Mouse (Mus musculus): ENCODE measurements around the gene Htra3. TPM values are rescaled to one million over a fixed set of nuclear protein-coding genes. Genes with fewer than 3 reads are reported as not detected.

Htra3 gene
- polyA plus RNA-seq, 1 experiment from 2014 or later, result 3.4 TPM

DNA sequence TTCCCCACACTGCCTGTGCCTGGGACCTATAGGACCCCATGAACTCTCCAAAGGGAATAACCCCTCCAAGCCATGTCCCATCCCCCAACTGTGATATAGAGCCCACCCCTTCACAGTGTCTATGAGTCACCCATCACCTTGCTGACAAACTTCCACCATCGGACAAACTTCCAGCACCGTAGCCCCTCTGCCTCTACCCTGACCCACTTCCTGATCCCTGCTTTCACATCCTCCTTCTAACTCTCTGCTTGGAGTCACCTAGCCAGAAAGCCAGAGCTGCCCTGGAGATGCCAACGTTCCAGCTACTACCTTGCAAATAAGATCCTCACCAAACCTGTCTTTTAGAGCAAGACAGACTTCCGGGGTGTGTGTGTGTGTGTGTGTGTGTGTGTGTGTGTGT lies 14.1 kb upstream of the Htra3 start:
- H3K4me1 ChIP-seq (replicated peaks), result peaks cover 13% of the 10 kb centered on the region
- H3K4me2 ChIP-seq, result no peak overlapping the region
- H3K36me3 ChIP-seq, result no peaks in the 10 kb centered on the region
- ATAC-seq (ENCODE audit: insufficient number of reproducible peaks, insufficient read depth, low FRiP score, low TSS enrichment, low read depth), result no peak
- H3K27me3 ChIP-seq, result 0 out of 2 replicates have a peak, but pooled peaks cover 2% of the 10 kb centered on the region
- WGBS, result 86% methylated on average over 4 of the region's 4 CpGs
- no peak overlapping the region for H3K9ac ChIP-seq (replicated peaks)
- no peak overlapping the region for H3K4me3 ChIP-seq (replicated peaks)
- no peaks in the 10 kb centered on the region for H3K9me3 ChIP-seq
- H3K27ac ChIP-seq, result no peak overlapping the region

DNA sequence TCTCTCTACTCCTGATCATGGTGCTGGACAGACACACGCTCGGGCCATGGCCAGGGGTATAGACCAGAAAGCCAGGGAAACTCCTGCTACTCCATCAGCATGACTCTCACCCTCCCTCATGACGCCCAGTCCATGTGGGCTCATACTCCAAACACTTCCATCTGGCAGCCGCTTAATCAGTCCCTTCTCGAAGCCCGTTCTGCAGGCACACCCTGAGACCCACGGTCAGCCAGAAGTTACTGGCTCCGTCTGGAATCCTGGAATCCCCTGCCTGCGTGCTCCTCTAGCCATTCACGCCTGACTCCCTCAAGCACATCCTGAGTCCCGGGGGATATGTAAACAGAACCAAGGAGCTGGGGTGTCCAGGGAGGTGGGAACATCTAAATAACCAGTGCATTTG lies 11.7 kb upstream of the Htra3 start:
- ATAC-seq (ENCODE audit: insufficient number of reproducible peaks, insufficient read depth, low FRiP score, low TSS enrichment, low read depth), result no peak
- Histone ChIP-seq H3K4me3 (replicated peaks) (no peak overlapping the region), H3K4me1 (replicated peaks) (peaks cover 29% of the 10 kb centered on the region), H3K4me2 (no peak overlapping the region), H3K9ac (replicated peaks) (no peak overlapping the region), H3K36me3 (no peaks in the 10 kb centered on the region), H3K27me3 (0 out of 2 replicates have a peak, but pooled peaks cover 2% of the 10 kb centered on the region), H3K27ac (no peak overlapping the region), H3K9me3 (no peaks in the 10 kb centered on the region)
- WGBS, result 37% methylated on average over 11 of the region's 11 CpGs

DNA sequence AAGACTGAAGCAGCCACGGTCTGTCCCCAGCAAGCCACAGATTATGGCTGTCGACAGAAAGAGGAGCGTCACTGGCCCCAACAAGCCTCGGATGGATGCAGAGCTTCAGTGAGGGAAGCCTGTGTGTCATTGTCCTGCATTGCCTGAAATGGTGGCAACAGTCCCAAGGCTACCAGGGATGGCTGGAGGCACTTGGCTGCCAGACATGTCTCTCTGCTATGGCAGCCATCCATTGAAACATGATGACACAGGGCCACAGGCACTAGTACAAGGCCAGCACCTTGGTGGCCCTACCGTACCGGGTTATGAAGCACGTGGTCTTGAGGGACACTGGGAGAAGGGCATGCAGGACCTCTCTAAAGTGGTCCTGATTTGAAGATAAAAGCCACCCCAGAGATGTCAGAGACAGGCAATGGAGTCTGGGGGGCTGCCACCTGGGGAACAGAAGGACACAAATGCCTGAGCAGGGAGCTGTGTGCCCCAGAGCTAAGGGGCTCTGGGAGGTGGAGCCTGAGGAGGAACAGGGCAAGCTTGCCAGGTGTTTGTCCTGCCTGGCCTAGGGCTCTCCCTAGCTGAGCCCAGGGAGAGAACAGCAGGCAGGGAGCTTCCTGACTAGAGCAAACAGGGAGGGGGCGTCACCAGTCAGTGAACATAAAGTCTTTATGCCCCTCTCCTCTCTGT lies 11.0 kb upstream of the Htra3 start:
- no peaks in the 10 kb centered on the region for H3K36me3 ChIP-seq
- no peak for ATAC-seq (ENCODE audit: insufficient number of reproducible peaks, insufficient read depth, low FRiP score, low TSS enrichment, low read depth)
- H3K4me3 ChIP-seq (replicated peaks), result no peak overlapping the region
- H3K9ac ChIP-seq (replicated peaks), result no peak overlapping the region
- H3K27me3 ChIP-seq, result 0 out of 2 replicates have a peak, but pooled peaks cover 2% of the 10 kb centered on the region
- H3K4me2 ChIP-seq, result no peak overlapping the region
- no peak overlapping the region for H3K27ac ChIP-seq
- H3K4me1 ChIP-seq (replicated peaks), result peaks cover 29% of the 10 kb centered on the region
- H3K9me3 ChIP-seq, result no peaks in the 10 kb centered on the region
- 88% methylated on average over 8 of the region's 8 CpGs for WGBS

DNA sequence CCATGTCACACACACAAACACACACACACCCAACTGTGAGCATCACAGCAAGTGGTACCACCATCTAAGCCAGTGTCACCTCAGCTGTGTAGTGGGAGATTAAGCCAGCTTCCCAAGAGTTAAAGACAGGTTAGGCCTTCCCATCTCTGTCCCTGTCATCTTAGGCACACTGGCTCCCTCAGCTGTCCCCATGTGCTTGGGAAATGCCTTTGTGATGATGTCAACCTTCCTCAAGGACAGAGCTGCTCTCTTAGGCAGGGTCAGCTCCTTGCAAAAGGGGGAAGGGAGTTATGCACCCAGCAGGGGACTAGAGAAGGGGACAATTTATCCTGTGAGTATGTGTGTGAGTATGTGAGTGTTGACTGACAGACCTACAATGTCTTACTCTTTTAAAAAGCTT lies 9.8 kb upstream of the Htra3 start:
- 0 out of 2 replicates have a peak, but pooled peaks cover 2% of the 10 kb centered on the region for H3K27me3 ChIP-seq
- peaks cover 29% of the 10 kb centered on the region for H3K4me1 ChIP-seq (replicated peaks)
- H3K4me2 ChIP-seq, result no peak overlapping the region
- ATAC-seq (ENCODE audit: insufficient number of reproducible peaks, insufficient read depth, low FRiP score, low TSS enrichment, low read depth), result no peak
- no peak overlapping the region for H3K9ac ChIP-seq (replicated peaks)
- no peaks in the 10 kb centered on the region for H3K9me3 ChIP-seq
- H3K27ac ChIP-seq, result no peak overlapping the region
- no peaks in the 10 kb centered on the region for H3K36me3 ChIP-seq
- no peak overlapping the region for H3K4me3 ChIP-seq (replicated peaks)

DNA sequence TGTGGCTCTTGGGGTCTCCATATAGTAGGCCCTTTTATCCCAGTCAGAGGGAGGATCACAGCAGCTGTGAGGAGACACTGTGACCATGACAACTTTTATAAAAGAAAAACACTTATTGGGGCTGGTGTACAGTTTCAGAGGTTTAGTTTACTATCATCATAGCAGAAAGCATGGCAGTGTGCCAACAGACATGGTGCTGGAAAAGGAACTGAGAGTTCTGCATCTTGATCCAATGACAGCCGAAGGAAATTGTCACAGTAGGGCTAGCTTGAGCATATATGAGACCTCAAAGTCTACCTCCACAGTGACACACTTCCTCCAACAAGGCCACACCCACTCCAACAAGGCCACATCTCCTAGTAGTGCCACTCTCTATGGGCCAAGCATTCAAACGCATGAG lies 9.3 kb upstream of the Htra3 start:
- Histone ChIP-seq H3K27ac (no peak overlapping the region), H3K4me1 (replicated peaks) (peaks cover 29% of the 10 kb centered on the region), H3K4me2 (no peak overlapping the region), H3K4me3 (replicated peaks) (no peak overlapping the region), H3K27me3 (0 out of 2 replicates have a peak, but pooled peaks cover 2% of the 10 kb centered on the region), H3K9ac (replicated peaks) (no peak overlapping the region), H3K9me3 (no peaks in the 10 kb centered on the region), H3K36me3 (no peaks in the 10 kb centered on the region)
- 82% methylated on average over 2 of the region's 2 CpGs for WGBS
- no peak for ATAC-seq (ENCODE audit: insufficient number of reproducible peaks, insufficient read depth, low FRiP score, low TSS enrichment, low read depth)

DNA sequence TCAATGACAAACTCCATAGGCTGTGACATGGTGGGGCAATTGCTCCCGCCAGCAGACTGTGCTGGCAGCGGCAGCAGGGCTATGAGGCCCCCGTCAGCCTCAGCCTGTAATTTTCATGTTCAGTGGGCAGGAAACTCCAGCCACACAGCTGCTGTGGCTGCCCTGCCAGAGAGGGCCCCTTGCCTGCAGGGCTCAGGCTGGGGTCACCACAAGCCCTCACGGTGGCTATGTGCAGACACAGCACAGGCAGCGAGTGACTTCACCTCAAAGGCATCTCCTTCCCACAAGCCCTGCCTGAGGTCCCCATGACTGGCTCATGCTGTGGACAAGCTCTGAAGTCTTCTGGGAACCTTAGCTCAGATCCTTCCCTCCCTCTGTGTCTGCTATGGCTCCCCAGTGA lies 7.5 kb upstream of the Htra3 start:
- Histone ChIP-seq H3K4me1 (replicated peaks) (peaks cover 29% of the 10 kb centered on the region), H3K4me3 (replicated peaks) (no peak overlapping the region), H3K9ac (replicated peaks) (no peak overlapping the region), H3K36me3 (no peaks in the 10 kb centered on the region), H3K27ac (0 out of 2 replicates have a peak overlapping the region, but pooled peaks have one; percentile 45), H3K4me2 (no peak overlapping the region), H3K27me3 (0 out of 2 replicates have a peak, but pooled peaks cover 6% of the 10 kb centered on the region), H3K9me3 (no peaks in the 10 kb centered on the region)
- peak; percentile 71; the same call in 1 of the 2 replicates for ATAC-seq (ENCODE audit: insufficient number of reproducible peaks, insufficient read depth, low FRiP score, low TSS enrichment, low read depth)
- 48% methylated on average over 5 of the region's 5 CpGs for WGBS

DNA sequence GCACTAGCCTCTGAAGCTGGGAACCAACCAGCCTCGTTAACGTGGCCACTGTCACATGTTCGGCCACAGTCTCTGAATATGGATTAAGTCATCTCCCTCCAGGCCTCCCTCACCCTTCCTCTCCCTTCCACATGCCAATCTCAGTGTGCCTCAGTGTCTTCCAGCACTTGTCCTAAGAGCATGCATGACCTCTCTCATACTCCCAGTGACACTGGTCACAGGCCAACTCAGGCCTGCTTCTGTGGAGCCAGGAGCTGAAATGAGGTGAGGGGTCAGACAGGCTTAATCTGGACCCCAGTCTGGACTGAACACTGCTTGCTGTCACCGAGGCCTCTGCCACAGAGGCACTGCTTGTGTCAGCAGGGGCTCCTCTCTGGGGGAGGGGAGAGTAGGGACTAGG lies 6.8 kb upstream of the Htra3 start:
- Histone ChIP-seq H3K27me3 (0 out of 2 replicates have a peak, but pooled peaks cover 11% of the 10 kb centered on the region), H3K36me3 (no peaks in the 10 kb centered on the region), H3K9ac (replicated peaks) (no peak overlapping the region), H3K4me3 (replicated peaks) (no peak overlapping the region), H3K9me3 (no peaks in the 10 kb centered on the region), H3K4me2 (no peak overlapping the region), H3K4me1 (replicated peaks) (peaks cover 27% of the 10 kb centered on the region), H3K27ac (no peak overlapping the region)
- 79% methylated on average over 4 of the region's 4 CpGs for WGBS
- ATAC-seq (ENCODE audit: insufficient number of reproducible peaks, insufficient read depth, low FRiP score, low TSS enrichment, low read depth), result peak; percentile 46; the same call in 1 of the 2 replicates

DNA sequence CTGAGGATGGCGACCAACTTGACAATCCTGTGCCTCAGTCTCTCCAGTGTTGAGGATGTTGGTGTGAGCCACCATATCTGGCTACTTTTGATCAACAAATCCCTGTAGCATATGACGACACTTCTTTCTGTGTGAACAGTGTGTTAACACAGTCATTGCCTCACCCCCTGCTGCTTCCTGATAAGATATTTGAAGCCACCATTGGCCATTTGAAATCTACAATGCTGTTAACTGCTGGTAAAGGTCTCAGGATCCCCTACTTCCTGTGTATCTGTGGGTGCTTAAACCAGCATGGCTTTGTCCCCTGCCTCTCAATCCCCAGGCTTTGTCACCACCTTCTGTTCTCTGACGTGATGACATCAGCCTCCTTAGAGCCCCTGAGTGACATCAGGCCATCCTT lies 5.5 kb upstream of the Htra3 start:
- ATAC-seq (ENCODE audit: insufficient number of reproducible peaks, insufficient read depth, low FRiP score, low TSS enrichment, low read depth), result no peak
- peaks cover 21% of the 10 kb centered on the region for H3K27me3 ChIP-seq
- no peaks in the 10 kb centered on the region for H3K9me3 ChIP-seq
- no peak overlapping the region for H3K9ac ChIP-seq (replicated peaks)
- H3K27ac ChIP-seq, result no peak overlapping the region
- H3K4me3 ChIP-seq (replicated peaks), result no peak overlapping the region
- H3K4me2 ChIP-seq, result no peak overlapping the region
- peaks cover 20% of the 10 kb centered on the region; the same call in 1 of the 2 replicates for H3K4me1 ChIP-seq (replicated peaks)
- no peaks in the 10 kb centered on the region for H3K36me3 ChIP-seq
- 63% methylated on average over 3 of the region's 3 CpGs for WGBS

DNA sequence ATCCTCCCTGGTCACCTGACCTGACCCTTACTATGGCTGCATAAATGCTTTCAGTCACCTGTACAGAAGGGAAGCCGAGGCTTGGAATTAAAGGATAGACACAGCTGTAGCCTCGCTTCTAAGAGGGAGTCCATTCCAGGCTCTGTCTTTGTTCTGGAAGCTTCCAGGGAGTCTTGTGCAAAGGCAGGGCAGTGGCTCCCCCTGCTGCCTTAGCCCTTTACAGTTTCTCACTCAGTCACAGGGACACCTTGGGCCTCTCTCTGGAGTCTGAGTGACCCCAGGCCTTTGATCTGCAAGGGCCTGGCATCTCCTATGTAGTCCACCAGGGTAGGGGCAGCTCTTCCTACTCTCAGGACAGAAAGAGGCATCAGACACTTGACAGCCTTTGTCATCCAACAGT lies 1.4 kb upstream of the Htra3 start:
- ATAC-seq (ENCODE audit: insufficient number of reproducible peaks, insufficient read depth, low FRiP score, low TSS enrichment, low read depth), result no peak
- Histone ChIP-seq H3K27me3 (peaks cover 56% of the 10 kb centered on the region), H3K4me2 (no peak overlapping the region), H3K36me3 (no peaks in the 10 kb centered on the region), H3K9me3 (no peaks in the 10 kb centered on the region), H3K27ac (no peak overlapping the region), H3K4me1 (replicated peaks) (peaks cover 10% of the 10 kb centered on the region), H3K9ac (replicated peaks) (no peak overlapping the region), H3K4me3 (replicated peaks) (no peak overlapping the region)
- WGBS, result 67% methylated on average over 2 of the region's 2 CpGs

DNA sequence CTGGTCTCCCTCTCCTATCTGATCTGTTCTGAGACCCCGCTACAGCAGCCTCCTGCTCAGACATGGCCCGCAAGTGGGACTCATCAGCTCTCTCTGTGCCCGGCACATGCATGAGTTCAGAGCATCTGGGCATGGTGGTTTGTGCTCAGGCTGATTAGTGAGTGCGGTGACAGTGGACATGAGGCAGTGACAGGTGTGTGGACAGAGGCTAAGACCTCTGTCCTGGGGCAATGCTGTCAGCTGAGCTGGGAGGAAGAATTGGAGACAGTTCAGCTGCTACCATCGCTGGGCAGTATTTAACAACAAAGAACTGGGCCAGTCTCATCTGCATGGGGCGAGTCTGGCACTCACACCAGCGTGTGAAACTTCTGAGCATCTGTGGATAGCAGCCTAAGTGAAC lies 2.6 kb downstream of the Htra3 start:
- no peak overlapping the region for H3K4me2 ChIP-seq
- WGBS, result 75% methylated on average over 7 of the region's 7 CpGs
- H3K4me3 ChIP-seq (replicated peaks), result no peak overlapping the region
- no peak overlapping the region for H3K9ac ChIP-seq (replicated peaks)
- no peaks in the 10 kb centered on the region for H3K9me3 ChIP-seq
- peaks cover 46% of the 10 kb centered on the region for H3K4me1 ChIP-seq (replicated peaks)
- H3K27me3 ChIP-seq, result peaks cover 53% of the 10 kb centered on the region
- no peak for ATAC-seq (ENCODE audit: insufficient number of reproducible peaks, insufficient read depth, low FRiP score, low TSS enrichment, low read depth)
- no peaks in the 10 kb centered on the region for H3K36me3 ChIP-seq
- H3K27ac ChIP-seq, result no peak overlapping the region

DNA sequence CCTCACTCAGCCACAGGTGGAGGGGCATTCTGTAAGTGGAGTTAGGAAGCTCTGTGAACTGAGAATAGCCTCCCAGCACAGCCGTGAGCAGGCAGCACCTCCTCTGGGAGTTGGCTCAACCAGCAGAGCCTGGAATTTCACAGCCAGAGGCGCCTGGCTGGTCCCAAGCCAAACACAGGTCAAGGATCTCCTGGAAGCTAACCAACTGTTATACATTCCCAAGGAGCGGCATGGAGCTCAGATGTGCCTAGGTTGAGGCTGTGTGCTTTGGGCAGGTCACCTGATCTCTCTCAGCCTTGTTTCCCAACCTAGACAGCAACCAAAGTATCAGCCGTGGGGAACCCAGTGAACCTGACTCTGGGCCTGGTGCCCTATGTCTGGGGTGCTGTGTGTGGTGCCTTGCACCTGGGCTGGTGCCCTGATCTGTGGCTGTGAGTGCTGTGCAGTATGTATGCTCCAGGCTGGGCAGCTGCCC lies 5.5 kb downstream of the Htra3 start:
- Histone ChIP-seq H3K4me2 (no peak overlapping the region), H3K36me3 (no peaks in the 10 kb centered on the region), H3K4me3 (replicated peaks) (no peak overlapping the region), H3K4me1 (replicated peaks) (peaks cover 66% of the 10 kb centered on the region), H3K9ac (replicated peaks) (no peak overlapping the region), H3K27ac (peak overlapping the region; percentile 72), H3K9me3 (no peaks in the 10 kb centered on the region), H3K27me3 (peaks cover 25% of the 10 kb centered on the region)
- ATAC-seq (ENCODE audit: insufficient number of reproducible peaks, insufficient read depth, low FRiP score, low TSS enrichment, low read depth), result peak; percentile 22
- 45% methylated on average over 4 of the region's 4 CpGs for WGBS

DNA sequence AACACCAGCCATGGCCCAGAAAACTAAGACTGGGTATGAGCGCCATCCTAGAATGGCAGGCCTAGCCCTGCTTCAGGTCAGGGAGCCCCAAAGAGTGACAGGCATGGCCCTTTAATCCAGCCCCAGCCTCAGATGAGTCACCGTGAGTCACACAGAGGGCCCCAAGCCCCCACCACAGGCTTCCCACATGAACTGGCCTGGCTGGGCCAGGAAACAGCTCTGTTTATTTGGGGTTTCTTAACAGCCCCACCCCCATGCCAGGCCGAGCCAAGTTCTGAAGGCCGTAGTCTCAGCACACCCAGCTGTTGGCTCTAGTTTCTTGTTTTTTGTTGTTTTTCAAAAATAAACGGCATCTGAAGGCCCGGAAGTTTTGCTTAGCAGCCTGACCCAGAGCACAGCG lies 6.5 kb downstream of the Htra3 start:
- 57% methylated on average over 7 of the region's 7 CpGs for WGBS

More for the DNA sequence above, 6.5 kb downstream of the Htra3 start:
- peaks cover 15% of the 10 kb centered on the region for H3K27me3 ChIP-seq
- no peak overlapping the region for H3K4me3 ChIP-seq (replicated peaks)
- H3K9me3 ChIP-seq, result no peaks in the 10 kb centered on the region
- H3K4me2 ChIP-seq, result no peak overlapping the region
- no peak for ATAC-seq (ENCODE audit: insufficient number of reproducible peaks, insufficient read depth, low FRiP score, low TSS enrichment, low read depth)
- peak overlapping the region; percentile 72 for H3K27ac ChIP-seq
- H3K4me1 ChIP-seq (replicated peaks), result peaks cover 66% of the 10 kb centered on the region
- H3K36me3 ChIP-seq, result no peaks in the 10 kb centered on the region
- H3K9ac ChIP-seq (replicated peaks), result no peak overlapping the region
